Mouse (Mus musculus) 3T3-L1 (cell line): ENCODE measurements around the gene Olfr611.
"Not testable (repeated sequence)": the region's sequence is repeated elsewhere in the genome, so short reads cannot be mapped to it uniquely, and the experiment has no call there.

Experiments
- DNase-seq: peaks from one replicate; pipeline ENCODE4 v3.0.0-alpha.2; 2015; ENCODE audit warnings: low read depth, low spot score

Gene Olfr611

DNA sequence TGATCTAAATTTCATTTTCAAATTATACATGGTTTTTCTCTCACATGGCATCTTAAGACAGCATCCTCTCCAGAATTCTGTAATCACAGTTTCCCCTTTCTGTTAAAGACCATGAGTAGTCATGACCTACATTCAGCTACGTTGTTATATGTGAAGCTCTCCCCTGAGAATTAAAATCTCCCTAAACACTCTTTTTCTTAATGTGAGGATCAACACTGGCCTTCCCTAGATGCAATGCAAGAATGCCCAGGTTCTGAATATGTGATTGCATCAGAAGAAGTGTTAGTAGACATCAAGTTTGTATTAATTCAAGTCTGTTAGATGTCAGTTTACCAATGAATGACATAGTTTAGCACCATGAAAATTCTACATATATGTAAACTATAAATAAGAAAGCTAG is at the start of gene Olfr611:
Gene Olfr611 (minus strand): TSS at position 101 of the 400 bp plus-strand sequence.
- not testable (repeated sequence) for DNase-seq

DNA sequence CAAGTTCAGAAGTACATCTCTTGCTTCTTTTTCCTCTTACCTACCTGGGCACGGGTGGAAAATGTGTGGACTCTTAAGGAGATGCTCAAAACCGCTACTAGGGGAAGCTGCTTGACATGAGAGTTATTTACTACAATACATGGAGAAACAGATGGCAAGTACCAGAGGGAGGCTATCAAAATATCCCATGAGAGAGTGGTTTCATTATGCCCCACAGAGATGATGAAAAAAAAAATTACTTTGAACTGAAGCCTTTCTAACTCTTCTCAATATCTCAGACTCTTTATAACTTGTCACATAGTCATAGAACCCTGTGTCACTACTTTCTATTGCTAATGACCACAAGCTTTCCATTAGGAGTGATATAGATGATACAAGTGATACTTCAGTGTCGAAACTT is 48.4 kb upstream of the Olfr611 start, which contains the start of gene Olfr616:
Gene Olfr616 (minus strand): TSS at position 101 of the 400 bp plus-strand sequence.
- DNase-seq = no peak

DNA sequence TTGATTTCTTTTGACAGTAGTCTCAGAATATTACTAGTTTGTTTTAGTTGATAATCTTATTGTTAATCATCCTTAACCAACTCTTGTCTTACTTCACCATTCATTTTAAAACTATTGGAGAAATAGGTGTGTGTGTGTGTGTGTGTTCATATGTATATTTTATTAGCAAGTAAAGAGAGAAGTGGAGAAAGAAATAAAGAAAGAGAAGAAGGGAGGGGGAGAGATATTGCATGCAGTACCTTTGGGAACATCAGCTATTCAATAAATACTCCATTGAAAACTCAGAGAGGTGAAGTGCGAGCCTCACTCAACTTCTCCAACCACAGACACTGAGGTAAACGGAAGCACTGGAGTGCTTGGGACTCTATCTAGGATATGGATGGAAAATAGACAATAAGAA is 35.1 kb upstream of the Olfr611 start, which contains the start of gene Olfr615:
Gene Olfr615 (plus strand): TSS at position 301 of the 400 bp plus-strand sequence.
- no peak for DNase-seq

DNA sequence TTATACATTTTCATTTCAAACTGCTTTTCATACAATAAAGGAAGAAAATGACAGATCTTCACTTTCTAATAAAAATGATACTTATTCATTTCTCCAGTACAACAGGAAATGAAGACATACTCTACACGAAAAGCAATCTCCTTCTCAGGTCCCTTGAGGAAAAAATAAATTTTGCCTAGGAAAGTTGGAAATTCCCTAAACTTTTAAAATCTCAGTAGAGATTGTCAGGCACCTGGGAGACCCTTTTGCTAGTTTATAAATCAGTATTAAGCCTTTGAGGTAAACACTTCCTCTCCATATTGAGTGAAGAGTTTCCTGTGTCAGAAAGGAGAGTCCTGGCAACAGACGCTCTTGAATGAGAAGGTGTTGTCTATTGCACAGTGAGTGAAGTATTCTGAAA is 27.1 kb upstream of the Olfr611 start, which contains the start of gene Olfr613:
Gene Olfr613 (plus strand): TSS at position 301 of the 400 bp plus-strand sequence.
- no peak for DNase-seq

DNA sequence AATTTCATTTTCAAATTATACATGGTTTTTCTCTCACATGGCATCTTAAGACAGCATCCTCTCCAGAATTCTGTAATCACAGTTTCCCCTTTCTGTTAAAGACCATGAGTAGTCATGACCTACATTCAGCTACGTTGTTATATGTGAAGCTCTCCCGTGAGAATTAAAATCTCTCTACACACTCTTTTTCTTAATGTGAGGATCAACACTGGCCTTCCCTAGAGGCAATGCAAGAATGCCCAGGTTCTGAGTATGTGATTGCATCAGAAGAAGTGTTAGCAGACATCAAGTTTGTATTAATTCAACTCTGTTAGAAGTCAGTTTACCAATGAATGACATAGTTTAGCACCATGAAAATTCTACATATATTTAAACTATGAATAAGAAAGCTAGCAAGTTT is 22.0 kb upstream of the Olfr611 start, which contains the start of gene Olfr612:
Gene Olfr612 (minus strand): TSS at position 101 of the 400 bp plus-strand sequence.
- not testable (repeated sequence) for DNase-seq

DNA sequence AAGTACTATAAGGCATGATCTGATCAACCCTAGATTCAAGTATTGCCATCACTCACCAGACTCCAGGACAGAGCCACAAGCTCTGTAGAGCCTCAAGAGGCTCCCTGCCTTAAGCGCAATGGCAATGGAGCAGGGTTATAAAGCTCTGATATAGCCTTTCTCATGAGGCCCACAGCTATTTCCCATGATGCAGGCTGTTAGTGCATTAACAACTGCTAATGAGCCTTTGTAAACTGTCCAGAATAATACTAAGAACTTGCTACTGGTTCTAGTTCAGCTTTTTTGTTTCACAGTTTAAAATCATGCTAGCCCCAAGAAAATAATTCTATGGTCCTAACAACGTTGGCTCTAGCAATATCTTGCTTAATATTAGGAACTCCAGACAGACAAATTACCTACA is 8.6 kb downstream of the Olfr611 start, which contains the start of gene Olfr610:
Gene Olfr610 (minus strand): TSS at position 101 of the 400 bp plus-strand sequence.
- DNase-seq = no peak

DNA sequence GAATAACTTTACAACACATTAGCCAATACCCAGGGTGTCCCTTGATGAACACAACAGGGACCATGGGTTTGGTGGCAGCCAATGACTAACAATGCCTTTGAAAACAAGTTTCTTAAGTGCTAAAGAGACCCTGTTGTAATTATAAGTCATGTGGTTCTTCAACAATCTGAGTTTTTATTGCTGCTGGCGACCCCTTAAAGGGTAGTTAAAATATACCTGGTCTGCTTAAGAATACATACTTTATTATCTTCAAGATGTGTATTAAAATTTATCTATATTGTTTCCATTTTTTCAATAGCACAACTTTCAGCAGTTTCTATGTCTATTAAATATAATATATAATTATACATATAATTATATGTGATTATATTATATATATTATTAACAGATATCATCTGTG is 22.7 kb downstream of the Olfr611 start, which contains the start of gene Olfr609:
Gene Olfr609 (minus strand): TSS at position 101 of the 400 bp plus-strand sequence.
- DNase-seq = no peak

DNA sequence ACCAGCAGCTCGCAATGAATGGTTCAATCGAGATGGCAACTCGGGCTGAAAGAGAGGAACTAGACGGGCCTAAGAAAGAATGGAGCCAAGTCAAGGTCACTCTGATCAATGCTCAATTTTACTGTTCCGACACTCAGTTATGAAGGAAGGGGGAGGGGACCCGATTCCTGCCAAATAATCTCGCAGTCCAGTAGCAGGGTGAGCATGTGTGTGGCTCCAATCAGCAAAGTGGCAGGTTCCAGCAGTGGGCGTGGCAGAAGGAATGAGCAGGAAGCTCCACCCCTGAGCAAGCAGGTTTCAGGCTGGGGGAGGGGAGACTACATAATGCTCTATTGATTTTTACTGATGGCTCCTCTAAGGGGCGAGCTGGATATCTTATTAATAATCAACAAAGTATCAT is 43.5 kb downstream of the Olfr611 start:
- DNase-seq = not testable (repeated sequence)

DNA sequence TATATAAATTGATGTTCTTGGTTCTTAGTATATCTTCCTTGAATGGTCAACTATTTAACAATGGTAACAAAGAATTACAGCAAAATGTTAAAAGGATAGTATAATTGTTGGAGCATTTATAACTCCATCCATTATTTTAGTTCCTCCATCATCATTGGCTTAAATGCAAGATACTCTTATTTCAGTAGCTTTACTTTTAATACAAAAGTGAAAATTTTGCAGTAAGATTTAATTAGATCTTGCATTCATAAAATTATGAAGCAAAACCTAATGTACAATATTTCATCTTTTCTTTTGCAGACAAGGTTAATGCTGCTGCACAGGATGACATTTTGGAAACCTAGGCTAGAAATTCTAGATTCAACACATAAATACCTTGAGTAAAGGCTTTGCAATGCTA is 51.1 kb downstream of the Olfr611 start, which contains the start of gene Olfr608:
Gene Olfr608 (plus strand): TSS at position 301 of the 400 bp plus-strand sequence.
- DNase-seq = no peak
